Mouse (Mus musculus): ENCODE results near the gene Mndal.
A peak's percentile ranks its signal among the peaks of the same experiment; 100 is the strongest.
"Not testable (repeated sequence)": the region's sequence is repeated elsewhere in the genome, so short reads cannot be mapped to it uniquely, and the experiment has no call there.

The Mndal gene

GRCm38 (mm10) chr1:173941924-173942779 is at the start of gene Mndal, which contains the start of gene Ifi203:
Gene Mndal (minus strand): TSS chr1:173942491.
Gene Ifi203 (minus strand): TSS chr1:173942672.
- peak; percentile 21 for DNase-seq (ENCODE audit: low read depth, low spot score)
- H3K36me3 ChIP-seq (ENCODE audit: control insufficient read depth, insufficient read depth, low read length, poor library complexity, severe bottlenecking); H3K27me3 ChIP-seq (ENCODE audit: control insufficient read depth, insufficient read depth, low read length, poor library complexity, severe bottlenecking): not testable (repeated sequence)

GRCm38 (mm10) chr1:173982694-173983305 is 40.5 kb upstream of the Mndal start, which contains the start of gene Ifi202b:
Gene Ifi202b (minus strand): TSS chr1:173982744.
- H3K36me3 ChIP-seq (ENCODE audit: control insufficient read depth, insufficient read depth, low read length, poor library complexity, severe bottlenecking); DNase-seq (ENCODE audit: low read depth, low spot score); H3K27me3 ChIP-seq (ENCODE audit: control insufficient read depth, insufficient read depth, low read length, poor library complexity, severe bottlenecking): not testable (repeated sequence)

GRCm38 (mm10) chr1:173981038-173981437 is 38.7 kb upstream of the Mndal start:
- H3K36me3 ChIP-seq (ENCODE audit: control insufficient read depth, insufficient read depth, low read length, poor library complexity, severe bottlenecking); H3K27me3 ChIP-seq (ENCODE audit: control insufficient read depth, insufficient read depth, low read length, poor library complexity, severe bottlenecking): not testable (repeated sequence)
- peak; percentile 12 for DNase-seq (ENCODE audit: low read depth, low spot score)

GRCm38 (mm10) chr1:173977622-173978021 is 35.3 kb upstream of the Mndal start:
- Histone ChIP-seq H3K27me3 (ENCODE audit: control insufficient read depth, insufficient read depth, low read length, poor library complexity, severe bottlenecking) (no peaks in the 10 kb centered on the region), H3K36me3 (ENCODE audit: control insufficient read depth, insufficient read depth, low read length, poor library complexity, severe bottlenecking) (no peaks in the 10 kb centered on the region)
- DNase-seq (ENCODE audit: low read depth, low spot score): peak; percentile 73

- no peaks in the 10 kb centered on the region for H3K36me3 ChIP-seq (ENCODE audit: control insufficient read depth, insufficient read depth, low read length, poor library complexity, severe bottlenecking)
Measured at GRCm38 (mm10) chr1:173973111-173973510, 30.8 kb upstream of the Mndal start.

GRCm38 (mm10) chr1:173961491-173961890 is 19.2 kb upstream of the Mndal start:
- H3K27me3 ChIP-seq (ENCODE audit: control insufficient read depth, insufficient read depth, low read length, poor library complexity, severe bottlenecking); H3K36me3 ChIP-seq (ENCODE audit: control insufficient read depth, insufficient read depth, low read length, poor library complexity, severe bottlenecking); DNase-seq (ENCODE audit: low read depth, low spot score): not testable (repeated sequence)

More at GRCm38 (mm10) chr1:173973111-173973510, 30.8 kb upstream of the Mndal start:
- no peak for DNase-seq (ENCODE audit: low read depth, low spot score)
- H3K27me3 ChIP-seq (ENCODE audit: control insufficient read depth, insufficient read depth, low read length, poor library complexity, severe bottlenecking): no peaks in the 10 kb centered on the region

- not testable (repeated sequence) for DNase-seq (ENCODE audit: low read depth, low spot score); H3K36me3 ChIP-seq (ENCODE audit: control insufficient read depth, insufficient read depth, low read length, poor library complexity, severe bottlenecking); H3K27me3 ChIP-seq (ENCODE audit: control insufficient read depth, insufficient read depth, low read length, poor library complexity, severe bottlenecking)
Measured at GRCm38 (mm10) chr1:173959998-173960397, 17.7 kb upstream of the Mndal start.

- not testable (repeated sequence) for H3K27me3 ChIP-seq (ENCODE audit: control insufficient read depth, insufficient read depth, low read length, poor library complexity, severe bottlenecking); DNase-seq (ENCODE audit: low read depth, low spot score); H3K36me3 ChIP-seq (ENCODE audit: control insufficient read depth, insufficient read depth, low read length, poor library complexity, severe bottlenecking)
Measured at GRCm38 (mm10) chr1:173955839-173956527, 13.7 kb upstream of the Mndal start.

GRCm38 (mm10) chr1:173955071-173955796 is 12.9 kb upstream of the Mndal start:
- Histone ChIP-seq H3K27me3 (ENCODE audit: control insufficient read depth, insufficient read depth, low read length, poor library complexity, severe bottlenecking) (no peaks in the 10 kb centered on the region), H3K36me3 (ENCODE audit: control insufficient read depth, insufficient read depth, low read length, poor library complexity, severe bottlenecking) (no peaks in the 10 kb centered on the region)
- DNase-seq (ENCODE audit: low read depth, low spot score): no peak

GRCm38 (mm10) chr1:173953563-173953962 is 11.3 kb upstream of the Mndal start:
- Histone ChIP-seq H3K27me3 (ENCODE audit: control insufficient read depth, insufficient read depth, low read length, poor library complexity, severe bottlenecking) (no peaks in the 10 kb centered on the region), H3K36me3 (ENCODE audit: control insufficient read depth, insufficient read depth, low read length, poor library complexity, severe bottlenecking) (no peaks in the 10 kb centered on the region)
- no peak for DNase-seq (ENCODE audit: low read depth, low spot score)

GRCm38 (mm10) chr1:173949044-173949443 is 6.8 kb upstream of the Mndal start:
- H3K27me3 ChIP-seq (ENCODE audit: control insufficient read depth, insufficient read depth, low read length, poor library complexity, severe bottlenecking); H3K36me3 ChIP-seq (ENCODE audit: control insufficient read depth, insufficient read depth, low read length, poor library complexity, severe bottlenecking): not testable (repeated sequence)
- peak; percentile 54 for DNase-seq (ENCODE audit: low read depth, low spot score)

GRCm38 (mm10) chr1:173942780-173943066 is 432 bp upstream of the Mndal start:
- H3K27me3 ChIP-seq (ENCODE audit: control insufficient read depth, insufficient read depth, low read length, poor library complexity, severe bottlenecking); DNase-seq (ENCODE audit: low read depth, low spot score); H3K36me3 ChIP-seq (ENCODE audit: control insufficient read depth, insufficient read depth, low read length, poor library complexity, severe bottlenecking): not testable (repeated sequence)

- not testable (repeated sequence) for DNase-seq (ENCODE audit: low read depth, low spot score); H3K36me3 ChIP-seq (ENCODE audit: control insufficient read depth, insufficient read depth, low read length, poor library complexity, severe bottlenecking); H3K27me3 ChIP-seq (ENCODE audit: control insufficient read depth, insufficient read depth, low read length, poor library complexity, severe bottlenecking)
Measured at GRCm38 (mm10) chr1:173941522-173941921, 769 bp downstream of the Mndal start.

GRCm38 (mm10) chr1:173919279-173919678 is 23.0 kb downstream of the Mndal start:
- H3K27me3 ChIP-seq (ENCODE audit: control insufficient read depth, insufficient read depth, low read length, poor library complexity, severe bottlenecking); DNase-seq (ENCODE audit: low read depth, low spot score); H3K36me3 ChIP-seq (ENCODE audit: control insufficient read depth, insufficient read depth, low read length, poor library complexity, severe bottlenecking): not testable (repeated sequence)
